Mouse (Mus musculus) myocyte (in vitro differentiated cells): Measurements from ENCODE around the gene Negr1. TPM values are rescaled to one million over a fixed set of nuclear protein-coding genes. Genes with fewer than 3 reads are reported as not detected.

Source experiments
- H3K27me3 ChIP-seq: one replicate; pipeline ENCODE4 v1.6.1; 2011; ENCODE audit not compliant: control insufficient read depth, insufficient read depth, insufficient read length
- H3K36me3 ChIP-seq: one replicate; pipeline ENCODE4 v1.6.1; 2011; ENCODE audit not compliant: control insufficient read depth, insufficient read depth
- H3K4me2 ChIP-seq: one replicate; pipeline ENCODE4 v1.6.1; 2011; ENCODE audit warnings: low read depth, control low read depth
- H3K4me3 ChIP-seq: one replicate; pipeline ENCODE4 v1.5.1; 2011; ENCODE audit warnings: mild to moderate bottlenecking, control low read depth, moderate library complexity
- H3K79me2 ChIP-seq: one replicate; pipeline ENCODE4 v1.6.1; 2011; ENCODE audit not compliant: control insufficient read depth, insufficient read depth
- H3ac ChIP-seq: one replicate; pipeline ENCODE4 v1.6.1; 2011; ENCODE audit not compliant: control insufficient read depth, insufficient read length
- CEBPB ChIP-seq: IDR thresholded peaks from 2 replicates; pipeline ENCODE4 v1.6.1; 2011; ENCODE audit warnings: mild to moderate bottlenecking, moderate library complexity; ENCODE audit not compliant: poor library complexity, insufficient read depth, severe bottlenecking
- E2F4 ChIP-seq: IDR thresholded peaks from one replicate; pipeline ENCODE4 v1.6.1; 2011; ENCODE audit warnings: mild to moderate bottlenecking, control low read depth, moderate library complexity; ENCODE audit not compliant: insufficient read depth
- MAX ChIP-seq: IDR thresholded peaks from one replicate; pipeline ENCODE4 v1.6.1; 2011; ENCODE audit warnings: low read depth, mild to moderate bottlenecking, control low read depth
- MYOD1 ChIP-seq, 3 experiments: IDR thresholded peaks; one replicate each; pipeline ENCODE4 v1.6.1; 2011; ENCODE audit warnings: control low read depth in 2 of 3, low read depth in 2 of 3, mild to moderate bottlenecking in 2 of 3, moderate library complexity in 1 of 3; ENCODE audit not compliant: insufficient read length in 2 of 3, control insufficient read depth in 1 of 3
- MYOG ChIP-seq, 3 experiments: IDR thresholded peaks; one replicate each; pipeline ENCODE4 v1.6.1; 2011; ENCODE audit warnings: control low read depth in 2 of 3, low read depth in 2 of 3, mild to moderate bottlenecking in 2 of 3; ENCODE audit not compliant: insufficient read length in 2 of 3, control insufficient read depth in 1 of 3, insufficient read depth in 1 of 3
- POLR2A ChIP-seq: IDR thresholded peaks from one replicate; pipeline ENCODE4 v1.6.1; 2011; ENCODE audit warnings: low read depth, mild to moderate bottlenecking, control low read depth, moderate library complexity; ENCODE audit not compliant: insufficient read length
- POLR2AphosphoS2 ChIP-seq: IDR thresholded peaks from one replicate; pipeline ENCODE4 v1.6.1; 2011; ENCODE audit warnings: low read depth, control low read depth; ENCODE audit not compliant: insufficient read length
- REST ChIP-seq: IDR thresholded peaks from one replicate; pipeline ENCODE4 v1.6.1; 2011; ENCODE audit warnings: mild to moderate bottlenecking, control low read depth, moderate library complexity; ENCODE audit not compliant: insufficient read depth, insufficient read length
- SRF ChIP-seq: IDR thresholded peaks from one replicate; pipeline ENCODE4 v1.6.1; 2011; ENCODE audit warnings: low read depth; ENCODE audit not compliant: control insufficient read depth, insufficient read length
- TCF12 ChIP-seq: IDR thresholded peaks from one replicate; pipeline ENCODE4 v1.6.1; 2011; ENCODE audit warnings: mild to moderate bottlenecking, control low read depth; ENCODE audit not compliant: poor library complexity, insufficient read depth, severe bottlenecking
- TCF3 ChIP-seq: IDR thresholded peaks from one replicate; pipeline ENCODE4 v1.6.1; 2011; ENCODE audit warnings: low read depth, control low read depth; ENCODE audit not compliant: insufficient read length
- USF1 ChIP-seq: IDR thresholded peaks from one replicate; pipeline ENCODE4 v1.6.1; 2011; ENCODE audit warnings: low read depth, mild to moderate bottlenecking, control low read depth, moderate library complexity
- polyA plus RNA-seq: library from polyadenylated mRNA; unstranded; fragments of >200 nt; fragmentation: generic; extraction: Trizol; gene quantifications from one replicate; pipeline ENCODE4 v1.2.1, GENCODE M21; 2012; ENCODE audit warnings: missing spikeins

The Negr1 gene
- polyA plus RNA-seq, 1 experiment: 0.01 TPM

- Histone ChIP-seq H3K27me3 (no peaks in the 10 kb centered on the region), H3K4me3 (no peak overlapping the region), H3K36me3 (no peaks in the 10 kb centered on the region), H3K4me2 (no peak overlapping the region), H3K79me2 (no peaks in the 10 kb centered on the region), H3ac (no peak overlapping the region)
- no peak for TF ChIP-seq TCF12
Measured at GRCm38 (mm10) chr3:157181975-157182374, 620.4 kb downstream of the Negr1 start.

- Histone ChIP-seq H3ac (no peak overlapping the region), H3K79me2 (no peaks in the 10 kb centered on the region), H3K36me3 (no peaks in the 10 kb centered on the region), H3K4me2 (no peak overlapping the region), H3K27me3 (no peaks in the 10 kb centered on the region), H3K4me3 (no peak overlapping the region)
- TF ChIP-seq TCF12: no peak
- no peak for TF ChIP-seq CEBPB
- no peak for TF ChIP-seq MYOD1 (IDR thresholded peaks at IDR 0.05; ENCODE audit: control insufficient read depth in 1 of 3, insufficient read length in 2 of 3, low read depth in 2 of 3)
- no peak for TF ChIP-seq MYOG (IDR thresholded peaks at IDR 0.05; ENCODE audit: control insufficient read depth in 1 of 3, insufficient read depth in 1 of 3, insufficient read length in 2 of 3, low read depth in 2 of 3)
- no peak for TF ChIP-seq E2F4
- no peak for TF ChIP-seq TCF3
- no peak for TF ChIP-seq SRF
- no peak for TF ChIP-seq MAX
- no peak for TF ChIP-seq USF1
- no peak for TF ChIP-seq POLR2A
- no peak for TF ChIP-seq REST
- no peak for TF ChIP-seq POLR2AphosphoS2
Measured at GRCm38 (mm10) chr3:157188939-157189725, 627.5 kb downstream of the Negr1 start.

- H3K79me2 ChIP-seq: no peaks in the 10 kb centered on the region
- TF ChIP-seq CEBPB (no peak), POLR2AphosphoS2 (no peak), MYOG (IDR thresholded peaks at IDR 0.05; ENCODE audit: control insufficient read depth in 1 of 3, insufficient read depth in 1 of 3, insufficient read length in 2 of 3, low read depth in 2 of 3) (no peak), USF1 (no peak), MAX (no peak), POLR2A (no peak)
- no peaks in the 10 kb centered on the region for H3K36me3 ChIP-seq
Measured at GRCm38 (mm10) chr3:157189834-157190233, 628.2 kb downstream of the Negr1 start.

GRCm38 (mm10) chr3:157190551-157190950, 629.0 kb downstream of the Negr1 start:
- no peaks in the 10 kb centered on the region for H3K79me2 ChIP-seq
- no peak overlapping the region for H3K4me3 ChIP-seq
- TF ChIP-seq TCF12: no peak
- no peak for TF ChIP-seq MYOD1 (IDR thresholded peaks at IDR 0.05; ENCODE audit: control insufficient read depth in 1 of 3, insufficient read length in 2 of 3, low read depth in 2 of 3)
- no peak for TF ChIP-seq REST
- TF ChIP-seq MYOG (IDR thresholded peaks at IDR 0.05; ENCODE audit: control insufficient read depth in 1 of 3, insufficient read depth in 1 of 3, insufficient read length in 2 of 3, low read depth in 2 of 3): no peak
- no peak for TF ChIP-seq TCF3
- no peak for TF ChIP-seq USF1
- no peaks in the 10 kb centered on the region for H3K36me3 ChIP-seq
- H3K4me2 ChIP-seq: no peak overlapping the region
- H3ac ChIP-seq: no peak overlapping the region
- H3K27me3 ChIP-seq: no peaks in the 10 kb centered on the region

More at GRCm38 (mm10) chr3:157189834-157190233, 628.2 kb downstream of the Negr1 start:
- Histone ChIP-seq H3K4me2 (no peak overlapping the region), H3K4me3 (no peak overlapping the region), H3ac (no peak overlapping the region), H3K27me3 (no peaks in the 10 kb centered on the region)

GRCm38 (mm10) chr3:157192021-157192420, 630.4 kb downstream of the Negr1 start:
- no peak overlapping the region for H3ac ChIP-seq
- TF ChIP-seq MYOD1 (IDR thresholded peaks at IDR 0.05; ENCODE audit: control insufficient read depth in 1 of 3, insufficient read length in 2 of 3, low read depth in 2 of 3) (no peak), REST (no peak), POLR2A (no peak), MAX (no peak), TCF3 (no peak), TCF12 (no peak)
- no peak overlapping the region for H3K4me2 ChIP-seq
- H3K27me3 ChIP-seq: no peaks in the 10 kb centered on the region
- no peak overlapping the region for H3K4me3 ChIP-seq
- no peaks in the 10 kb centered on the region for H3K79me2 ChIP-seq
- no peaks in the 10 kb centered on the region for H3K36me3 ChIP-seq
